Mouse (Mus musculus): ENCODE data around the gene Mypn.

DNA sequence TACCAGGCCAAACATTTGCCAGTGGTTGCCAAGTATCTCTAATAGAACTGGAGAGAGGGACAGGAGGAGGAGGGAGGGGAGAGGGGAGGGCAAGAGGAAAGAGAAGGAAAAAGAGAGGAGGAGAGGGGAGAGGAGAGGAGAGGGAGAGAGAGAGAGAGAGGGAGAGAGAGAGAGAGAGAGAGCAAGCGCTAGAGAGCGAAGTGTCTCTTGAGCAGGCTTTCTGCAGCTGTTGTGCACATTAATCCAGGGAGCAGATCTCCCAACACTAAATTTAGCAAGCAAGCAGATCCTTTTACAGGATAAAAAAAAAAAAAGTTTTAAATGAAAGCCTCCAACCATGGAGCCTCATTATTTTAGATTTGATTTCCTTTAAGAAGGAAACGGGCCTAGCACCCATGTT, 750 bp downstream of the Mypn start:
- TF ChIP-seq CTCF (IDR thresholded peaks at IDR 0.05; ENCODE audit: low read depth) (no peak), EP300 (IDR thresholded peaks at IDR 0.05; ENCODE audit: low read depth) (no peak)

Measured in liver, embryonic 14.5 days (tissue).